Mouse (Mus musculus): ENCODE measurements around the gene Dlg5.

Gene Dlg5

GRCm38 (mm10) chr14:24234411-24234810, 11.3 kb downstream of the Dlg5 start:
- no peak for DNase-seq (ENCODE audit: low spot score in 2 of 2)

GRCm38 (mm10) chr14:24232641-24233633, 12.8 kb downstream of the Dlg5 start:
- DNase-seq (ENCODE audit: low spot score in 2 of 2), result peak; percentile 44 to 51

GRCm38 (mm10) chr14:24228549-24228948, 17.2 kb downstream of the Dlg5 start:
- no peak for DNase-seq (ENCODE audit: low spot score in 2 of 2)

GRCm38 (mm10) chr14:24227015-24227414, 18.7 kb downstream of the Dlg5 start:
- no peak for DNase-seq (ENCODE audit: low spot score in 2 of 2)

- DNase-seq (ENCODE audit: low spot score in 2 of 2), result no peak
Observed at GRCm38 (mm10) chr14:24226344-24226743, 19.4 kb downstream of the Dlg5 start.

- no peak for DNase-seq (ENCODE audit: low spot score in 2 of 2)
Observed at GRCm38 (mm10) chr14:24222759-24223158, 23.0 kb downstream of the Dlg5 start.

- DNase-seq (ENCODE audit: low spot score in 2 of 2), result no peak
Observed at GRCm38 (mm10) chr14:24222273-24222672, 23.4 kb downstream of the Dlg5 start.

GRCm38 (mm10) chr14:24217362-24217722, 28.4 kb downstream of the Dlg5 start:
- DNase-seq (ENCODE audit: low spot score in 2 of 2), result no peak

- DNase-seq (ENCODE audit: low spot score in 2 of 2), result no peak
Observed at GRCm38 (mm10) chr14:24216678-24217361, 28.9 kb downstream of the Dlg5 start.

- DNase-seq (ENCODE audit: low spot score in 2 of 2), result no peak
Observed at GRCm38 (mm10) chr14:24216064-24216463, 29.7 kb downstream of the Dlg5 start.

- DNase-seq (ENCODE audit: low spot score in 2 of 2), result no peak
Observed at GRCm38 (mm10) chr14:24214436-24214835, 31.3 kb downstream of the Dlg5 start.

GRCm38 (mm10) chr14:24213336-24213735, 32.4 kb downstream of the Dlg5 start:
- peak; percentile 32 to 33 for DNase-seq (ENCODE audit: low spot score in 2 of 2)

GRCm38 (mm10) chr14:24212861-24213260, 32.9 kb downstream of the Dlg5 start:
- no peak for DNase-seq (ENCODE audit: low spot score in 2 of 2)

GRCm38 (mm10) chr14:24207360-24207752, 38.4 kb downstream of the Dlg5 start:
- DNase-seq (ENCODE audit: low spot score in 2 of 2), result no peak

- no peak for DNase-seq (ENCODE audit: low spot score in 2 of 2)
Observed at GRCm38 (mm10) chr14:24206736-24207359, 38.9 kb downstream of the Dlg5 start.

- no peak for DNase-seq (ENCODE audit: low spot score in 2 of 2)
Observed at GRCm38 (mm10) chr14:24206314-24206713, 39.4 kb downstream of the Dlg5 start.

- DNase-seq (ENCODE audit: low spot score in 2 of 2), result no peak
Observed at GRCm38 (mm10) chr14:24205281-24205871, 40.3 kb downstream of the Dlg5 start.

- no peak for DNase-seq (ENCODE audit: low spot score in 2 of 2)
Observed at GRCm38 (mm10) chr14:24203210-24203609, 42.5 kb downstream of the Dlg5 start.

- no peak for DNase-seq (ENCODE audit: low spot score in 2 of 2)
Observed at GRCm38 (mm10) chr14:24200771-24201170, 44.9 kb downstream of the Dlg5 start.

- no peak for DNase-seq (ENCODE audit: low spot score in 2 of 2)
Observed at GRCm38 (mm10) chr14:24199732-24200131, 46.0 kb downstream of the Dlg5 start.

- DNase-seq (ENCODE audit: low spot score in 2 of 2), result no peak
Observed at GRCm38 (mm10) chr14:24197865-24198264, 47.9 kb downstream of the Dlg5 start.

GRCm38 (mm10) chr14:24196947-24197346, 48.8 kb downstream of the Dlg5 start:
- DNase-seq (ENCODE audit: low spot score in 2 of 2), result no peak

All from heart, adult 9 months (tissue).